Mouse (Mus musculus): ENCODE measurements around the gene Clec4g.
"Not testable (repeated sequence)": the region's sequence is repeated elsewhere in the genome, so short reads cannot be mapped to it uniquely, and the experiment has no call there.

Clec4g gene

DNA sequence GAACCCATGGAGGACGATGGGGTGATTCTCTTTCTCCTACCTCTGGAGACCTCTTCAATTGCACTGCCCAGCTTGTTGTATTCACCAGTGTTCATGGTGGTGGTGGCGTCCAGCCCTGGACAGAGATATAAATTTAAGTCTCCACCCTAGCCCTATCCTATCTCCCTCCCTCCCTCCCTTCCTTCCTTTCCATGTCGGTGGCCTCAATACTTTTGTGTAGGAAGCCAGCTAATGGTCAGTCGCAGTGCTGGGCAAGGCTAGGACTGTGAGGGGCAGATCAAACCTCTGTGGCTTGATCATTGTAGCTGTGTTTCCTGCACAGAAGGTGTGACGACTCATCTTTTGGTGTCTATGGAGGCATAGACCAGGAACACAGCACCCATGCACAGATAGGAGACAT, at the start of gene Clec4g:
Gene Clec4g, minus strand, starts transcription at position 101 of the 400 bp plus-strand sequence.
- in situ Hi-C loops (cut with MboI, MseI) = no loop called here

DNA sequence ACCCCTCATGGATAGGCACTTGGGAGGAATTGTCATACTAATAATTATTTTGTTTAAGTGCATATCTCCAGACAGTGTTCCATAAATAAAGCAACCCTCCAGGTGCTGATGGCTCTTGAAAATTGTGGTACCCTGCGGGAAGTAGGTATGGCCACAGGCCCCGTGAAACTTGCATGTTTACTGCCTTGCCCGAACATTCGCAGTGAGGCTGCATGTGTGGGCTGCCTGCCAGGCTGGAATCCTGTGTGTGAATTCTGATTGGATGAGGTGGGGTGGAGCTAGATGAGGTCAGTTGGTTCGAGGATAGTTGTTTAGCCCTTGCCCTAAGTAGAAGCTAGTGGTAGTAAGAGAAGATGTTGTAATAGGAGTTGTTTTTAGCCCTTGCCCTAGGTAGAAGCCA, 48.2 kb upstream of the Clec4g start:
- in situ Hi-C loops (cut with MboI, MseI) = not testable (repeated sequence)

DNA sequence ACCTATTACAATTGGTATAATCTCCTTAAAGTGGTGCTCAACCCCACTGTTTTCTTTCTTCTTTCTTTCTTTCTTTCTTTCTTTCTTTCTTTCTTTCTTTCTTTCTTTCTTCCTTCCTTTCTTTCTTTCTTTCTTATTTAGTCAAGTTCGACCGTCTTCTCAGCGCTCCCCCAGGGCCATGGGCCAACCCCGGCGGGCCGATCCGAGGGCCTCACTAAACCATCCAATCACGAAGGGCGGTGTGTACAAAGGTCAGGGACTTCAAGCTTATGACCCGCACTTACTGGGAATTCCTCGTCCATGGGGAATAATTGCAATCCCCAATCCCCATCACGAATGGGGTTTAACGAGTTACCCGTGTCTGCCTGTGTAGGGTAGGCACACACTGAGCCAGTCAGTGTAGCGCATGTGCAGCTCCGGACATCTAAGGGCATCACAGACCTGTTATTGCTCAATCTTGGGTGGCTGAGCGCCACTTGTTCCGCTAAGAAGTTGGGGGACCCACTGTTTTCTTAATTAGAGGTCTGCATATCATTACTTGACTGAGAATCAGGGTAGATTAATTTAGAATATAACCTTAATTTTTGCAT, 33.9 kb upstream of the Clec4g start:
- in situ Hi-C loops (cut with MboI, MseI) = no loop called here

DNA sequence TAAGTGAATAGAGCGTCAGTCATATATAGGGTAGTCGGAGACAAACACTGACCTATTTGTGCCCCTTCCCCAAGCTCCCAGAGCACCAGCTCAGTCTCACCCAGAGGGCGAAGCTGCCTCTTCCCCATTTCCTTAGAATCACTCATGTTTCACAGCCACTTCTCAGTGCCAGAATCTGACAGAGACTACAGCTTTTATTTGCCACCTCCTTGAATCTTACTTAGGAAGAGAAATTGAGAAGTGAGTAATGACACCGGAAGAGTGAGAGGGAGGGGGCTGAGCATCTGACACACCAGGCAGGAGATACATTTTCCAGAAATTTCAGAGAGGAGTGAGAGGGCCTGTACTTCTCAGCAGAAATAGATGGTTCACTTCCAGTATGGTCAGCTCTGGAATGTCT, 28.3 kb upstream of the Clec4g start, which contains the start of gene Cd209a:
Gene Cd209a, minus strand, starts transcription at position 224 of the 400 bp plus-strand sequence.
- in situ Hi-C loops (cut with MboI, MseI) = no loop called here

DNA sequence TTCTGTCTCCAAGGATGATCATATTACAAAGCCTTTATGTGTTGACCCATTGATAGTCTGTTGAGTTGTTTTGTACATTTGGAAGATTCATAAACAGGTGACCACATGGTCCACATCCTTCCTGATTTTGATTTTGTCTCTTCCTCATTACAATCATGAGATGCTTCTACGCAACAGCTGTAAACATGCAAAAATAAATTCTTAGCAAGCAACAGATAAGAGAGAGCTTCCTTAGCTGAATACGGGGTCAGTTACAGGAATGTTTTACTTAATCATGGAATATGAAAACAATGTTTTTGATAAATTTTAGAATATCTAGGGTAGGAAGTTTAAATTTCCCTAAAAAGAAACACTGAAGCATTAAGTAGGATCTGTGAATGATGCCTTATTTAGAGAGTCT, 16.5 kb upstream of the Clec4g start:
- in situ Hi-C loops (cut with MboI, MseI) = no loop called here

DNA sequence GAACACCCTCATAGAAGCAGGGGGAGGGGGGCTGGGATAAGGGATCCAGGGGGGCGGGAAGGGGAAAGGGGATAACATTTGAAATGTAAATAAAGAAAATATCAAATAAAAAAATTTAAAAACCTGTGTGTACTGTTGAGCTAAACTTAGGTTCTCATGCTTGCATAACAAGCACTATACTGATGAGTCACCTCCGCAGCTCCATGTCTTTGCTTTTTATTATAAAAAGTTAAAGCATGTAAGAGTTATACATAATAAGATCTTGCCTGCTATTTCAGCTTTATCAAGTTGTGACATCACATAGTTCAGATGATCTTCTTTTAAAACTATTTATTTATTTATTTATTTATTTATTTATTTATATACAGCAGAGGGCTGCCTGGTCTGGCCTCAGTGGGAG, 15.1 kb upstream of the Clec4g start:
- in situ Hi-C loops (cut with MboI, MseI) = no loop called here

DNA sequence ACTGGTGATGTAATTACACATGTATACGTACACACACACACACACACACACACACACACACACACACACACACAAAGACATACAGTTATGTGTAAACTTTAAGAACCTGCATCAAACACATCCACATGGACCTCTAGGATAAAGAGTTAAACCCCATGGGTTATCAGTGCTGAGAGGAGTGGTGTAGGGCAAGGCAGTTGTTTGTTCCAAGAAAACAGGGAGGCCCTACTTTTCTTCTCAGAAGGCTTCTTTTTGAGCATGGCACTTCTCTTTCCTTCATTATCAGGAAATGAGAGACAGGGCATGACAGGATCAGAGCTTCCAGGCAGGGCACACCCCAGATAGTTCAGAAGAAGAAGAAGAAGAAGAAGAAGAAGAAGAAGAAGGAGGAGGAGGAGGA, 13.6 kb upstream of the Clec4g start:
- in situ Hi-C loops (cut with MboI, MseI) = no loop called here

DNA sequence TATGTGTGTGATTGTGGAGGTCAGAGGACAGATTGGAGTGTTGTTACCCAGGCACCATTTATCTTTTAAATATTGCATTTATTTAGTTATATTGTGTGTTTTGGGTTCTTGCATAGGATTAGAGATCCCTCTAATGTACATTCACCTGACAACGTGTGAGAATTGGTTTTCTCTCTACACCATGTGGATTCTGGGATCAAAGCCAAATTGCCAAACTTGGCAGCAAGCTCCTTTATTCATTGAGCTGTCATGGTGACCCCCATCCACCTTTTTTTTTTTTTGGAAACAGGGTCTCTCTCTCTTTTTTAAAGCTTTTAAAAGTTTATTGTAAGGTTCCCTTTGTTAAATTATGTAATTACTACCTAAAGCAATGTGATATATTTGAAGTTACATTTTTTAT, 590 bp upstream of the Clec4g start:
- in situ Hi-C loops (cut with MboI, MseI) = no loop called here

DNA sequence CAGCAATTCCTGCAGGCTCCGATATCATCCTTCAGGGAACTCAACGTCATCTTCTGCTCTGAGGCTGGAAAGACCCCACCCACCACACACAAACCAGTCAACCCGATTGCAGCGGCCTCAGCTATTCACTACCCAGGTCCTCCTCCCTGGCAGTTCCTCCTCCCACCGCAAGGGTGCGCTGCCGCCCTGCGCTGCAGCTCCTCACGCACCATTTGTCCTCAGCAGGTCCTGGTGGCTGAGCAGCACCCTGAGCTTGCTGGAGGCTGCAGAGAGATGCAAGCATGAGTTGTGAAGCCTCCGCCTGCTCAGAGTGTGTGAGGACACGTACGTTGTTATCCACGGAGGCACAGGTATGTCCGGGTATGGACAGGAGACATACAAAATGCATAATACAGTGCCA, 1.9 kb downstream of the Clec4g start:
- in situ Hi-C loops (cut with MboI, MseI) = no loop called here

DNA sequence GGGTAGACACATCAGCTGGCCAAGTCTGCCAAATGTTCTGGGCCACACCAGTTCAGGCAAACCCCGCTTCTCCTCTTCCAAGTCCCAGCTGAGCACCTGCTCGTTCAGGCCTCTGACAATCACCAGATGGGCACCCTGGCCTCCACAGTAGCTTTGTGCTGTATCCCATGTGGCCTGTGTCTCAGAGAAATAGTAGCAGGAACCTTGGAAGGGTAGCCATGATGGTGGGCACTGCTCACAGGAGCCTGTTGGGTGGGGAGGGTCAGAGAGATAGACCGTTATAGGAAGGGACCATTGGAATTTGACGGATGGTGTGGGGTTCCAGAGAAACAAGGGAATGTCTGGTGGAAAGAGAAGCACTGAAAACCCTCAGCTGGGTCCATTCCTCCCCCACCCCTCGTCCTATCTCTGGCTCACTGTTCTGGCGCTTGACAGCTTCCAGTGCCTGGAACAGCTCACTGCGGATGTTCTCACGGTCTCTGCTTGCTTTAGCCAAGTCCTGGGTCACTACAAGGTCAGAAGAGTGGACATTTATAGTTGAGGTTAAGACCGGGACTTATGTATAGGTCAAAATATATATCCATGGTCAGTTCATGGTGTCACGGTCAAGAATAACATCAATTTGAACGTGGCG, 3.0 kb downstream of the Clec4g start:
- in situ Hi-C loops (cut with MboI, MseI) = no loop called here

DNA sequence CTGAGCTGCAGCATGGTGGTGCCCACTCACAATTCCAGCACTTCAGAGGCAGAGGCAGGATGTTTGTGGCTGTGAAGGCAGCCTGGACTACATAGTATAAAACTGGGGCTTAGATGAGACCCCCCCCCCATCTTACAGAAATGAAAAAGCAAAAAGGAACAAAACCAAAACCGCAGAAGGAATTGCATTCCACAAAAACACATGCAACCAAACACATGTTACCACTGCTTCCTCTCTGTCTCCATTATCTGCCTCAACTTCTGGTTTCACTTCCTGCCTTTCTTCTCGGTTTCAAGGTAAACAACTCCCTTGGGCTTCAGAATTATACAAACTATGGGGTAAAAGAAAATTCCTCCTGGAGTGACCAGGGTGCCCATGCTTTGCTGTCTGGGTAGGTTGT, 8.8 kb downstream of the Clec4g start:
- in situ Hi-C loops (cut with MboI, MseI) = no loop called here

DNA sequence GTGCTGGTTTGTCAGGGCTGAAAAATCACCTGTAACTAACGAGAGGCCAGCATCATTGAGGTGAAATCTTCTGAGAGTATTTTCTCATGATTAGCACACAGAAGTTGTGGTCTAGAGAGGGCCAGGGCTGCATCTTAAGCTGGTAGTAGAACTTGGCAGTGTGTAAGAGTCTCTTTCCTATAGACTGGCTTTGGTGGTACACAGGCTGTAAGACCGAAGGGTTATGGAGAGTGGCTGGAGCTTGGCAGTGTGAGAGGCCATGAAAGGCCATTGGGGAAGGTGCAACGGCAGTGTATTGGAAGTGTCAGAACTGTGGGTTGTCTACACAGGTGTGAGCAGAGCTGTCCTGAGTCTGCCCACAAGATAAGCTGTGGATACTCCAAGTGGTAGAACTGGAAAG, 10.1 kb downstream of the Clec4g start:
- in situ Hi-C loops (cut with MboI, MseI) = no loop called here

DNA sequence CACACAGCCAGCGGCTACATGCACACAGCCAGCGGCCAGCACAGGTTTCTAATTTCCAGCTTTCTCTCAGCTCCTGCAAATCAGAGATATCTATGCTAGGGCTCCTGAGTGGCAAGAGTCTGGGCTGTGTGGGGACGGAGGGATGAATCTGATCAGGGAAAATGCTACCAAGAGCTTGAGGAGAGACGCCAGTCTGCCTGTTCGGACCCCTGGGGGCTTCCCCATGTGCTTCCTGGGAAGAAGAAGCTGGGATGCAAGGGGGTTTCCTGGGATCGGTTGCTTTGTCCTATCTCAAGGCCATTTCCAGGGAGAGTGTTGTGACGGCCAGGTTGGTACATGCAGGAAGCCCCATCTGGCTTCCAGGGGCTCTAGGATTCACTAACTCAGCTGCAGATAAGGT, 12.8 kb downstream of the Clec4g start:
- in situ Hi-C loops (cut with MboI, MseI) = loop anchor here (5.0 to 10.0 kb wide), 2 partner anchors 410 to 657 kb away; no protein-coding TSS in a partner anchor

DNA sequence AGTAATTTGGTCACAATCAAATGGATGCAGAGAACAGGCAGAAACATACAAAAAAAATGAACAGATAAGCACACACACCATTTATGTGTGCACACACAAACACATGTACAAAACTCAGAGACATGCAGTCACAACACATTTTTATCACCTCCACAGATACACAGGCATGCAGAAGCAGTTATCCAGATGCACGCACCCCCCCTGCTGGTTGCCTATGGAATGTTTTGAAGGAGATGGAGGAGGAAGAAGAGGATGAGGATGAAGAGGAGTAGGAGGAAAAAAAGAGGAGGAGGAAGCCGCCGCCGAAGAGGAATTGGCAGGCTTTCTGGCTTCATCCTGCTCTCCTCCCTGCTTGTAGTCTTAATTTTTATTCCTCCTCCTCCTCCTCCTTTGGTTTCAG, 14.7 kb downstream of the Clec4g start:
- in situ Hi-C loops (cut with MboI, MseI) = loop anchor here (5.0 to 10.0 kb wide), 2 partner anchors 412 to 659 kb away; no protein-coding TSS in a partner anchor

DNA sequence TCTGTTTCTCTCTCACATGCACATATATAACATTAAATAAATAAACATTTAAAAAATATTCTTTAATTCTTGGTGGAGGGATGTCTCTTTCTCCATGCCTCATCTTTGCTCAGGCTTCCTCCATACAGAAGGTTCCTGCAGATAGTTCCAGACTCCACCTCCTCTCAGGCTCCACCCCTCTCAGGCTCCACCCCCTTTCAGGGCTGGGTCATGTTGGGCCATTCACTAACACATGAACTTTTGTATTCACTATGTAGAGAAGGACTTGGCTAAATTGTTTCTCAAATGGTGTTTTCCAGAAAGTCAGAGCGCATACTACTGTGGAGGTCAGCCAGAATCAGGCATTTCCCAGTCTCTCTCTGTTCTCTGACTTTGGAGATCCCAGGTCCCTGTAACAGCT, 19.0 kb downstream of the Clec4g start:
- in situ Hi-C loops (cut with MboI, MseI) = loop anchor here (10.0 kb wide), 1 partner anchor 663 kb away; no protein-coding TSS in a partner anchor

DNA sequence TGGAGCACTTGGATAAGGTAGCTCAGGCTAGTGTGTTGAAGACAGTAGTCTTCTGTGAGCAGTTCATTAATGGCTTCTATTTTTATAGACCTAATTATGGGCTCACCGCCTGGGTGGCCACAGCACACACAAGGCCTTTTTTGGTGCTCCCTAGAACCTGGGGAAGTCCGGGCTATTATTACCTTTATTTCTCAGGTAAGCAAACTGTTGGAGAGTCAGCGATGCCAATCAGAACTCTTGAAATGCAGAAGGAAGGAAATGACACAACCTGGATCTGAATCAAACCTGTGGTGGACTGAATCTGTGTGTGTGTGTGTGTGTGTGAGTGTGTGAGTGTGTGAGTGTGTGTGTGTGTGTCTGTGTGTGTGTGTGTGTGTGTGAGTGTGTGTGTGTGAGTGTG, 26.3 kb downstream of the Clec4g start, which contains the start of gene Fcer2a:
Gene Fcer2a, minus strand, starts transcription at position 55 of the 400 bp plus-strand sequence.
- in situ Hi-C loops (cut with MboI, MseI) = no loop called here

DNA sequence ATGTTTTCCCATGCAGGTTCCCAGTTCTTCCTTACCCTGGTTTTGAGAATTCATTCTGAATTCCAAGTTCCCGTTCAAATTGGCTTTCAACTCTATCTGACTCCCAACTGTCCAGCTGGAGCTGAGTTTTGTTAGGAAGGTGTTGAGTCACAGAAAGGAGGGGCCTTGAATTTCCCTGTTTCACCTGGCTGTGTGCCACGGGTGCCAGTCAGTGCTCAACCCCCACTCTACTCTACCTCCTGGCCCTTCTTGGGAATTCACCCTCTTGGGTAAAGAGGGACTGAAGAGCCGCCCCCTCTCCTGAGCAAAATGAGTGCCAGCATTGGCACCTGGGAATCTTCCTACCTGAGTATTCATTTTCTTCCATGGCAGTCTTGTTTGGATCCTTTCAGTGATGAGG, 29.7 kb downstream of the Clec4g start:
- in situ Hi-C loops (cut with MboI, MseI) = no loop called here

DNA sequence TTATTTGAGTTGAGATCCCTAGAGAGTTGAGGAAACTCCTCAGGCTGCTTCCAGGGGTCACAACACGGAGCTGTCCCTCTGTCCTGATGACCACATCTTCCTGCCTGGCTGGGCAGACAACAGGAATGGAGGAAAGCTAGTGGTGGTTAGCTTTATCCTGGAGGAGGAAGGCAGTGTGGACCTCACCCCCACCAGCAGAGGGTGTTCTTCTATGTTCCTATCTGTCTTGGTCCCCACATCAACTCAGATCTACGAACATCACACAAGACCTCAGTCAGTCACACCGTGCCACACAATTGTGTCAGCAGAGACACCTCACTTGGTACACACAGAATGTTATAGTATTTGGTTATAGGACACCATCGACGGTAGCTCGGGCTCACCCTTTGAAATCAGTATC, 32.9 kb downstream of the Clec4g start:
- in situ Hi-C loops (cut with MboI, MseI) = no loop called here

DNA sequence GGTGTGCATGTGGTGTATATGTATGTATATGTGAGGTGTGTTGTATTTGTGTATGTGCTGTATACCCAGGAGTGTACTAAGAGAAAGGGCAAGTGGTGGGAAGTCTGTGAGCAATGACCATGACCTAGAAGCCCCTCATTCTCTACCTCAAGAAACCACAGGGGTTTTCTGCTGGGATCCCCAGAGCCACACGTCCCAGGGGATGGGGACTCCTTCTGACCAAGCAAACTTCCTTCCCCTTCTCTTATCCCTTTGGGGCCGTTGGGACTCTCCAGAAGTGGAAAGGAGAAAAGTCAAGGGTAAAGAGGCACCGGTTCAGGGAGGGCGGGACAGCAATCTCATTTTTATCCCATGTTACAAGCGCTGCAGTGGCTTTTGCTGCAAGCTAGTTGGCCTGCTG, 35.0 kb downstream of the Clec4g start:
- in situ Hi-C loops (cut with MboI, MseI) = no loop called here

DNA sequence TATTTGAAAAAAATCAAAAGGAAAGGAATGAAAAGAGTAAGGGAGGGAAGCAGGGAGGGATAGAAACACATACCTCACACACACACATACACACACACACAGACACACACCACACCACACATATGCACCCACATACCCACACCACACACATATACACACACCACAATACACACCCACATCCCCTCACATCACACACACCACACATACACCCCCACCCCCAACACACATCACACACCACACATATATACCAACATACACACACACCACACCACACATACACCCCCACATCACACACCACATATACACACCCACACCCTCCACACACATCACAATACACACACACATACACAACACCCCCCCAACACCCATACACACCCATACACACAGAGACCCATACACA, 35.9 kb downstream of the Clec4g start:
- in situ Hi-C loops (cut with MboI, MseI) = no loop called here

DNA sequence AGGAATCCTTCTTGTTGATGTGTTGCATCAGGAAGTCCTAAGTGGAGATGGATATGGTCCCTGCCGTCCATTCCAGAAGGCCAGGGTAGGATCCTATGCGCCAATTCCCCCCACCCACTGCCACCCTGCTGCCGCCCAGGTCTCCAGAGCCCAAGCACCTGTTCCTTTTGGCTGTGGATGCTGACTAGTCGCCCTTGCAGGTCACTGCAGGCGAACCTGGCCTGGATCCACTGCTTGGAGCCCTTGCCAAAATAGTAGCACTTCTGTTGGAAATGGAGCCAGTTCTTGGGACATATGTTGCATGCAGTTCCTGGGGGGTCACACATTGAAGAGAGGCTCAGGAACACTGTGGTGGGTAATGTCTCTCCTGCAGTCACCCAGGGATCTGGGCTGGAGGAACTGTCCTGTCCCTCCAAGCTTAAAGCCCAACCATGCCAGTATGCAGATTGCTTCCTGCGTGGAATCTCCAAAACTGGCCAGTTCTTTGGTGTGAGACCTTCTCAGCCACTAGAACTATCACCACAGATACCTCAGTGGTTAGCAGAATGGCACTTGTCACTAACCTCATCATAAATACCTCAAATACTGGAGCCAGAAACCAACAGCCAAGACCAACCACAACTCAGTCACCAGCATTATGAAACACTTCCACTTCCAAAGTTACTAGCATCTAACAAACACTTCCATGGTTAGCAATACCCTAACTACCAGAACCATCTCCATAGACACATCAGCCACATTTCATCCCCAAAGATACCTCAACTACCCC, 36.9 kb downstream of the Clec4g start:
- in situ Hi-C loops (cut with MboI, MseI) = no loop called here

DNA sequence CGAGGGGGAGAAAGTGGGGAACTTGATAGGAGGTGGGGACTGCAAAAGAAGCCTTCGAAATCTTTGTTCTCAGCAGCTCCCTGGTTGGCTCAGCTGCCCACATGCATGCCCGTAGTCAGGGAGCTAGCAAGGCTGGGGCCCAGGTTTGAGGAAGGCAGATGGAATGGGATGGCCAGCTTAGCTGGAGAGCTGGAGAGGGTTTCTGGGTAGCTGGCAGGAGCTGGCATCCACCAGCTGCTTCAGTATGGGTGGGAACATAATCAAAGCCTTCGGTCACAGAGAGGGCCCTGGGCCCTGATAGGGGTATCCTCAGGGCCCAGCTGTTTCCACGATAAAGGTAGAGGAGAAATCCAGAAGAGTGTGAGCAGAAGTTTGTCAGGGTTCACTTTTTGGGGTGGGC, 38.0 kb downstream of the Clec4g start:
- in situ Hi-C loops (cut with MboI, MseI) = no loop called here

DNA sequence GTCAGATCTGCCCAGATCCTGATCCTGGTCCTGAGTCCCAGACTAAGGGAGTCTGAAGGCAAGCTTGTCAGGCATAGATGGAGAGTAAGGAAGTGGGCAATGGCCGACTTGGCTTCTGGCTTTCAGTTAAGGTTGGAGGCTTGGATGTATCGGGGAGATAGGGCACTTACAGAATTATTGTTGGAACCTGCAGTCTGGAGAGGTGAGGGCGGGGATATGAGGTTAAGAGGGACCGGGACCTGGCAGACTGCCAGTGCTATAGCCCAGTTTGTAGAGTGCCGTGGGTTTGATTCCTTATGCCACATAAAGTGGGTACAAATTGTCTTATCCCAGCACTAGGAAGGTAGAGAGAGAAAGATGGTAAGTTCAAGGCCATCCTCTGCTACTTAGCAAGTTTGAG, 40.8 kb downstream of the Clec4g start:
- in situ Hi-C loops (cut with MboI, MseI) = loop anchor here (10.0 kb wide), 1 partner anchor 295 kb away; no protein-coding TSS in a partner anchor

Data from T-helper 1 cell (primary cell).